In genomic region chr9:107315791-107316190, GRCm38 (mm10) we compare ENCODE assay signal across 17 mouse cellular contexts. TPM values are rescaled to one million over a fixed set of nuclear protein-coding genes. Genes with fewer than 3 reads are reported as not detected.
A peak's percentile ranks its signal among the peaks of the same experiment; 100 is the strongest.
DNase-seq lines count a peak whose midpoint lies in the region; ATAC-seq lines count a peak whose summit lies in the region.
"Had no signal": no experiment of that assay in that cellular context is flagged by ENCODE, and none has a peak within 500 bp of the region (broad histone marks: within the 10 kb centered on the region; RNA-seq: fewer than 3 reads in every experiment).

No protein-coding gene starts in this region.

- H3K9me3 ChIP-seq in limb, embryonic 15.5 days: no peaks in the 10 kb centered on the region
- H3K9me3 ChIP-seq in limb, embryonic 10.5 days (replicated peaks): no peaks in the 10 kb centered on the region
- H3K9me3 ChIP-seq in kidney, embryonic 16.5 days (ENCODE audit: low read length): no peaks in the 10 kb centered on the region
- H3K9me3 ChIP-seq: embryonic facial prominence, embryonic 12.5 days; limb, embryonic 13.5 days; stomach, embryonic 15.5 days had no signal

- peak; percentile 96 for DNase-seq in heart, adult 11 months
- DNase-seq in heart, adult 8-10 months (ENCODE audit: low spot score): no peak
- DNase-seq in limb, embryonic 10.5 days (ENCODE audit: low spot score): no peak
- DNase-seq in fat pad, adult 2 months (ENCODE audit: extremely low read depth, low read depth, low spot score): peak; percentile 82
- DNase-seq in left cerebral cortex, adult 9 months (ENCODE audit: low spot score in 2 of 2): no peak
- no peak for DNase-seq in adipocyte (ENCODE audit: low spot score)
- DNase-seq: gastrocnemius, postnatal 14 days; lung, embryonic 14.5 days; retina, postnatal 1 day had no signal

- 0 out of 2 replicates have a peak, but pooled peaks have one; percentile 25 for ATAC-seq in limb, embryonic 15.5 days (ENCODE audit: insufficient number of reproducible peaks, low FRiP score, low TSS enrichment, low read depth)
- no peak for ATAC-seq in kidney, embryonic 16.5 days (ENCODE audit: low FRiP score, low TSS enrichment)

- no peak overlapping the region for H3K4me2 ChIP-seq in limb, embryonic 15.5 days
- H3K4me2 ChIP-seq in kidney, embryonic 16.5 days (replicated peaks; ENCODE audit: low read depth, low read length): no peak overlapping the region
- H3K4me2 ChIP-seq: embryonic facial prominence, embryonic 12.5 days; limb, embryonic 13.5 days; lung, embryonic 14.5 days; stomach, embryonic 15.5 days had no signal

- H3K27me3 ChIP-seq in limb, embryonic 15.5 days: no peaks in the 10 kb centered on the region
- H3K27me3 ChIP-seq in limb, embryonic 10.5 days (ENCODE audit: low read depth, poor library complexity, severe bottlenecking): no peaks in the 10 kb centered on the region
- H3K27me3 ChIP-seq in kidney, embryonic 16.5 days (ENCODE audit: insufficient read depth, low read length): no peaks in the 10 kb centered on the region
- H3K27me3 ChIP-seq: embryonic facial prominence, embryonic 12.5 days; limb, embryonic 13.5 days; stomach, embryonic 15.5 days had no signal

- H3K27ac ChIP-seq in limb, embryonic 15.5 days: 0 out of 2 replicates have a peak overlapping the region, but pooled peaks have one; percentile 3
- H3K27ac ChIP-seq in limb, embryonic 10.5 days: no peak overlapping the region
- H3K27ac ChIP-seq in kidney, embryonic 16.5 days (ENCODE audit: low read length): peak overlapping the region; percentile 45; the same call in 1 of the 2 replicates
- H3K27ac ChIP-seq: embryonic facial prominence, embryonic 12.5 days; layer of hippocampus, adult 2 months; left cerebral cortex, adult 2 months; limb, embryonic 13.5 days; stomach, embryonic 15.5 days had no signal

- no peak overlapping the region for H3K9ac ChIP-seq in limb, embryonic 15.5 days
- no peak overlapping the region for H3K9ac ChIP-seq in kidney, embryonic 16.5 days (replicated peaks; ENCODE audit: low read length)
- H3K9ac ChIP-seq: embryonic facial prominence, embryonic 12.5 days; limb, embryonic 13.5 days; lung, embryonic 14.5 days; stomach, embryonic 15.5 days had no signal

- WGBS in limb, embryonic 15.5 days: 51% methylated on average over 2 of the region's 2 CpGs
- WGBS in limb, embryonic 10.5 days: 90% methylated on average over 2 of the region's 2 CpGs
- WGBS in kidney, embryonic 16.5 days: 76% methylated on average over 2 of the region's 2 CpGs

- no peak overlapping the region for H3K4me3 ChIP-seq in limb, embryonic 15.5 days
- no peak overlapping the region for H3K4me3 ChIP-seq in limb, embryonic 10.5 days
- no peak overlapping the region for H3K4me3 ChIP-seq in kidney, embryonic 16.5 days (ENCODE audit: low read length)
- H3K4me3 ChIP-seq: embryonic facial prominence, embryonic 12.5 days; layer of hippocampus, adult 2 months; left cerebral cortex, adult 2 months; limb, embryonic 13.5 days; stomach, embryonic 15.5 days had no signal

- H3K36me3 ChIP-seq in limb, embryonic 15.5 days: no peaks in the 10 kb centered on the region
- no peaks in the 10 kb centered on the region for H3K36me3 ChIP-seq in limb, embryonic 10.5 days
- no peaks in the 10 kb centered on the region for H3K36me3 ChIP-seq in kidney, embryonic 16.5 days (ENCODE audit: insufficient read depth, low read length)
- H3K36me3 ChIP-seq: embryonic facial prominence, embryonic 12.5 days; limb, embryonic 13.5 days; stomach, embryonic 15.5 days had no signal

- peaks cover 16% of the 10 kb centered on the region for H3K4me1 ChIP-seq in limb, embryonic 15.5 days
- H3K4me1 ChIP-seq in limb, embryonic 10.5 days: 0 out of 2 replicates have a peak, but pooled peaks cover 6% of the 10 kb centered on the region
- H3K4me1 ChIP-seq in kidney, embryonic 16.5 days (ENCODE audit: insufficient read depth, low read length): 0 out of 2 replicates have a peak, but pooled peaks cover 3% of the 10 kb centered on the region
- H3K4me1 ChIP-seq: embryonic facial prominence, embryonic 12.5 days had no signal

RNA-seq across cellular contexts. Expression of gene Cish, which starts 20.0 kb away (rescaled TPM):
- 100 to 1,000 TPM in 3 of 4 experiments, 10 to 100 TPM in 1; 87.1 to 234 (median 146) TPM for total RNA-seq in heart, adult 8-10 months (2022)
- polyA plus RNA-seq in limb, embryonic 15.5 days (2015; fragmentation: Nextera tagmentation; extraction: Ambion mirVana): 9.7 and 13.9 TPM in 2 replicates
- 4.3 and 5.1 TPM in 2 replicates for polyA plus RNA-seq in limb, embryonic 10.5 days (2016; fragmentation: Nextera tagmentation; extraction: Ambion mirVana)
- polyA plus RNA-seq in kidney, embryonic 16.5 days (2015; fragmentation: Nextera tagmentation; extraction: Ambion mirVana): 19.5 and 19.9 TPM in 2 replicates

RNA-seq across cellular contexts. Expression of gene Hemk1, which starts 22.4 kb away (rescaled TPM):
- 10 to 100 TPM; 17.3 to 24.0 (median 19.9) TPM for total RNA-seq in heart, adult 8-10 months (2022)
- 8.8 and 10.1 TPM in 2 replicates for polyA plus RNA-seq in limb, embryonic 15.5 days (2015; fragmentation: Nextera tagmentation; extraction: Ambion mirVana)
- 10.3 and 12.2 TPM in 2 replicates for polyA plus RNA-seq in limb, embryonic 10.5 days (2016; fragmentation: Nextera tagmentation; extraction: Ambion mirVana)
- polyA plus RNA-seq in kidney, embryonic 16.5 days (2015; fragmentation: Nextera tagmentation; extraction: Ambion mirVana): 12.6 and 13.2 TPM in 2 replicates

RNA-seq across cellular contexts. Expression of gene 6430571L13Rik, which starts 24.6 kb away (rescaled TPM):
- total RNA-seq in heart, adult 8-10 months (2022): 10 to 100 TPM in 1 of 4 experiments, 1 to 10 TPM in 3; 5.6 to 10.3 (median 6.4) TPM
- 0.60 and 0.74 TPM in 2 replicates for polyA plus RNA-seq in limb, embryonic 15.5 days (2015; fragmentation: Nextera tagmentation; extraction: Ambion mirVana)
- polyA plus RNA-seq in limb, embryonic 10.5 days (2016; fragmentation: Nextera tagmentation; extraction: Ambion mirVana): 0.72 and 0.74 TPM in 2 replicates
- polyA plus RNA-seq in kidney, embryonic 16.5 days (2015; fragmentation: Nextera tagmentation; extraction: Ambion mirVana): 0.82 and 1.2 TPM in 2 replicates
- total RNA-seq: neutrophil, adult 5-6 weeks had no signal

RNA-seq across cellular contexts. Expression of gene Mapkapk3, which starts 26.1 kb away (rescaled TPM):
- 10 to 100 TPM; 27.2 to 38.4 (median 32.0) TPM for total RNA-seq in heart, adult 8-10 months (2022)
- polyA plus RNA-seq in limb, embryonic 15.5 days (2015; fragmentation: Nextera tagmentation; extraction: Ambion mirVana): 24.2 and 24.7 TPM in 2 replicates
- 5.3 and 5.9 TPM in 2 replicates for polyA plus RNA-seq in limb, embryonic 10.5 days (2016; fragmentation: Nextera tagmentation; extraction: Ambion mirVana)
- 9.4 and 11.3 TPM in 2 replicates for polyA plus RNA-seq in kidney, embryonic 16.5 days (2015; fragmentation: Nextera tagmentation; extraction: Ambion mirVana)

Comparison
In these comparisons a context has a peak if more than half of its experiments do, and no peak if none do; other contexts are left out.
1. DNase-seq: peak in heart, adult 11 months (single experiment) and fat pad, adult 2 months (single experiment); none in heart, adult 8-10 months (single experiment), limb, embryonic 10.5 days (single experiment), left cerebral cortex, adult 9 months (0 of 2) and adipocyte (single experiment).